Mouse (Mus musculus) lung, adult 2 months (tissue): Measurements from ENCODE around the gene Gm10197.

ENCODE experiments used
- CTCF ChIP-seq: fragments of 200-500 bp; IDR thresholded peaks from 2 replicates; pipeline ENCODE4 v1.5.1; 2011; ENCODE audit warnings: mild to moderate bottlenecking, low read length, control low read depth; ENCODE audit not compliant: insufficient read depth
- POLR2A ChIP-seq: fragments of 200-500 bp; IDR thresholded peaks from 2 replicates; pipeline ENCODE4 v1.6.1; 2011; ENCODE audit warnings: low read depth, mild to moderate bottlenecking, control low read depth, low read length, borderline replicate concordance; ENCODE audit errors: extremely low read depth

DNA sequence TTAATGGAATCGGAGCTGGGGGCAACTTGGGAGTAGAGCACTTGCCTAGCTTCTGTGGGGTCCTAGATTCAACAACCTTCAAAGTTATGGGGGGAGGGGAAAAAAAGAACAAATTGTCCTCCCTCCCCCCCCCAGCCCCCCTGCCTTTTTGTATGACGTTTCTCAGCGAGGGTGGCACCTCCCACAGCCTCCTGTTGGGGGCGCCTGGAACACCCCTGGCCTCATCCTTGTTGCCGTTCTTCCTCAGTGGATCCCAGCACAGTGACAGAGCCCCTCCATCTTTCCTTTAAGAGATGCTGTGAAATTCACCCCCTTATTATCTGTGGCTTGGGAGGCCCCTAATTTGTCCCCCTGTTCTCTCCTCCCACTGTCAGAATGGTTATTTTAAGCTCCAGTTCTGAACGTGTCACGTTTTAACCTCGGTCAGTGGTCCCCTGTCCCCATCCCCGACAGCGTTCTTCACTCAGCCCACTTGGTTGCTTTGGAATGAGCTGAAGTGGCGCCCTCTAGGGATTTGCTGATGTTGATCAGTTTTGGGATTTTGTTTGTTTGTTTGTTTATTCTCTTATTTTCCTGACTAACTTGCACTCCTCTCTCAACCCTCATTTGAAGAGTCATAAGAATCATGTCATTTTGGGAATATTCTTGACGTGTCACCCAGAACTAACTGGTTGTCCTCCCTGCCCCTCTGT lies 31.3 kb upstream of the Gm10197 start:
- TF ChIP-seq CTCF, result no peak
- TF ChIP-seq POLR2A, result no peak
